Mouse (Mus musculus) lung, adult 2 months (tissue): ENCODE data around the gene Farp1.

Source experiments
- CTCF ChIP-seq: fragments of 200-500 bp; IDR thresholded peaks from 2 replicates; pipeline ENCODE4 v1.5.1; 2011; ENCODE audit warnings: mild to moderate bottlenecking, low read length, control low read depth; ENCODE audit not compliant: insufficient read depth
- POLR2A ChIP-seq: fragments of 200-500 bp; IDR thresholded peaks from 2 replicates; pipeline ENCODE4 v1.6.1; 2011; ENCODE audit warnings: low read depth, mild to moderate bottlenecking, control low read depth, low read length, borderline replicate concordance; ENCODE audit errors: extremely low read depth

GRCm38 (mm10) chr14:121000561-121001340 is 34.2 kb upstream of the Farp1 start:
- TF ChIP-seq POLR2A: no peak
- no peak for TF ChIP-seq CTCF
